Mouse (Mus musculus) embryonic facial prominence, embryonic 14.5 days (tissue): ENCODE measurements around the gene Mepce. TPM values are rescaled to one million over a fixed set of nuclear protein-coding genes. Genes with fewer than 3 reads are reported as not detected.
"Not testable (repeated sequence)": the region's sequence is repeated elsewhere in the genome, so short reads cannot be mapped to it uniquely, and the experiment has no call there.

ENCODE experiments used
- ATAC-seq: fragments of 200-750 bp; cut with Nextera tagmentation; 2 replicates; pipeline ENCODE4 v1.8.0; 2017; ENCODE audit warnings: low read depth, moderate number of reproducible peaks, moderate TSS enrichment
- DNase-seq: peaks from one replicate; pipeline ENCODE4 v3.0.0-alpha.2; 2015; ENCODE audit warnings: low spot score
- H3K27ac ChIP-seq: fragments of 300-500 bp; sonication (generic); replicated peaks from 2 replicates; pipeline ENCODE4 v1.5.1; 2014; ENCODE audit warnings: low read depth, mild to moderate bottlenecking, low read length, moderate library complexity
- H3K27me3 ChIP-seq: fragments of 300-500 bp; sonication (generic); replicated peaks from 2 replicates; pipeline ENCODE4 v1.6.1; 2014; ENCODE audit warnings: low read length; ENCODE audit not compliant: control insufficient read depth, insufficient read depth
- H3K36me3 ChIP-seq: fragments of 300-500 bp; sonication (generic); 2 replicates; pipeline ENCODE4 v1.6.1; 2014; ENCODE audit warnings: low read length, mixed read lengths; ENCODE audit not compliant: control insufficient read depth, insufficient read depth
- H3K4me1 ChIP-seq: fragments of 300-500 bp; sonication (generic); 2 replicates; pipeline ENCODE4 v1.6.1; 2014; ENCODE audit warnings: antibody characterized with exemption, low read length; ENCODE audit not compliant: control insufficient read depth, insufficient read depth
- H3K4me2 ChIP-seq: fragments of 300-500 bp; sonication (generic); 2 replicates; pipeline ENCODE4 v1.6.1; 2014; ENCODE audit warnings: low read depth, mild to moderate bottlenecking, low read length, moderate library complexity, mixed read lengths
- H3K4me3 ChIP-seq: fragments of 300-500 bp; sonication (generic); 2 replicates; pipeline ENCODE4 v1.5.1; 2014; ENCODE audit warnings: low read depth, mild to moderate bottlenecking, low read length
- H3K9ac ChIP-seq: fragments of 300-500 bp; sonication (generic); 2 replicates; pipeline ENCODE4 v1.6.1; 2014; ENCODE audit warnings: low read depth, mild to moderate bottlenecking, low read length, moderate library complexity, mixed read lengths
- H3K9me3 ChIP-seq: fragments of 300-500 bp; sonication (generic); 2 replicates; pipeline ENCODE4 v1.6.1; 2016; ENCODE audit warnings: low read length; ENCODE audit not compliant: control insufficient read depth
- WGBS: fragments of 180-500 bp; shearing (Covaris S2); extraction: QIAGEN DNeasy Blood & Tissue Kit; methylation state at CpG from one replicate; pipeline ENCODE4 v1.1.7; 2014; 5-methylcytosine and 5-hydroxymethylcytosine counted together
- polyA plus RNA-seq: library from polyadenylated mRNA; unstranded; fragments of >200 nt; fragmentation: Nextera tagmentation; extraction: Ambion mirVana; gene quantifications from 2 replicates; pipeline ENCODE4 v1.2.1, GENCODE M21; 2014

The Mepce gene
- polyA plus RNA-seq, 1 experiment from 2014 or later = 12.2 TPM

DNA sequence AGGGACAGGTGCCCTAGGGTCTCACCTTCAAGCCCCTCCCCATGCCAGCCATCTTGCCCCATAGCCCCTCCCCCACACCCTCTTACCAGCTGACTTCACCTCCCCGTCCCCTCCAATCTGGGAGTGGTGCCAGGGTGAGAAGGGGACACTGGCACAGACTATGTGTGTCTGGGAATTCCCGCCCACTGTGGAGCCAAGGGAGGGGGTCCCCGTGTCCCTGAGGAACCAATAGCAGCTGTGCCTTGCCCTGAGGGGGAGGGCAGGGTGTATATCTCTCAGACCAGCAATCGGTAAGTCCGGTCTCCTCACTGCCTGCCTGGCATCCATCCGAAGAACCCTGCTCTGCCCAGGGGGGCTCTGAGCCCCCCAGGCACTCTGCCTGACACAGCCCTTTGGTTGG, 29.6 kb downstream of the Mepce start:
- Histone ChIP-seq H3K4me2 (no peak overlapping the region), H3K27ac (no peak overlapping the region), H3K4me3 (no peak overlapping the region), H3K9ac (no peak overlapping the region), H3K27me3 (no peaks in the 10 kb centered on the region), H3K9me3 (no peaks in the 10 kb centered on the region), H3K4me1 (no peaks in the 10 kb centered on the region; the same call in 1 of the 2 replicates), H3K36me3 (peaks cover 55% of the 10 kb centered on the region)
- ATAC-seq (no peak), DNase-seq (no peak)
- WGBS = 73% methylated on average over 6 of the region's 6 CpGs

DNA sequence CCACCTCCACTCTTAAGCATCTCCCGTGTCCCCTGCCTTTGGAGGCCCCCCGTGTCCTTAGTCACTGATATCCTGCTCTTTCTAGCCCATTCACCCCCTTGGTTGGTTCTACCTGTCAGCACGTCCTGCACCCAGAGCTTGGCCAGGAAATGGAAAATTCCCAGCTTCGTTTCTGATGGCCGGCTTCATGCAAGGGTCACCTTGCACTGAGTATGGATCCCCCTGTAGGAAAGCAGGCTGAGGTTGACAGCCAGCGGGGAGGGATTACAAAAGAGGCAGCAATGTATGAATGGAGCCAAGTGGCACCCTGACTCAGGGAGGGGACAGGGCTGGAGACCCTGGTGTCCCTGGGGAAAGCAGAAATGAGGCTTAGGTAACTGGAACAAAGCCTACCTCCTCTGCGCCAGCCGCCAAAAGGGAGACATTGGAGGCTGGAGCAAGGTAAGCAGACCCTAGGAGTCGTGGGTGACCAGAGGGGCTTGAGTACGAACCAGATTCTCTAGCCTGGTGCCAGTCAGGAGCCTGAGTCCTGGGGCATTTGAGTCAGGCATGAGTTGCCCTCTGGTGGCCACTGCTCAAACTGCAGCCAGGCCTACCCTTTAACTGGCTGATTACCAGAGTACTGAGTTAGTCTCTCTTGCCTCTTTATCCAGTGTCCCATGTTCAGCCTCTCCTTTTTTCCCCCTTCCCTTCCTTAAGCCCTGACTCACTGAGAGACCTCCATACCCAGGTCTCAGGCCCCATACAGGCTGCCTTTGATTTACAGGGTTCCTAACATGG, 30.4 kb downstream of the Mepce start:
- WGBS = 46% methylated on average over 10 of the region's 10 CpGs
- Histone ChIP-seq H3K9ac (no peak overlapping the region), H3K4me3 (no peak overlapping the region), H3K9me3 (no peaks in the 10 kb centered on the region), H3K4me1 (no peaks in the 10 kb centered on the region; the same call in 1 of the 2 replicates), H3K4me2 (no peak overlapping the region), H3K36me3 (peaks cover 61% of the 10 kb centered on the region), H3K27ac (no peak overlapping the region), H3K27me3 (no peaks in the 10 kb centered on the region)
- ATAC-seq (peak; percentile 34; the same call in 1 of the 2 replicates), DNase-seq (peak; percentile 86)

DNA sequence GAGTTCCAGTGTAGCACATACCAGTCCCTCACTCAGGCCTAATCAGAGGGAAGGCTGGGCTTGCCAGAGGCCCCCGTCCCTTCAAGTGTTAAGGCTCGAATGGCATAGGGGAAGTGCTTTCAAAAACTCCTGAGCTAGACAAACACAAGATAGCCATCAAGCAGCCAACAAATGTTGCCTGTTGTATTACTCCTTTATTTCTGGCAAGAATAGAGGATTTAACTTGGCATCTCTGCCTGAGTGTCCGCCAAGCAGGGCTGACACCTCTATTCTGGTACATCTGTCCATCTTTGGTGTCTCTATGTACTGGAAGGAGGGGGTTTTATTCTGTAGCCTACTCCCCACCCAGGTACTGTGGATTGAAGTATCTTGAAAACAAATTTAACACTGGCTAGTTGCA, 31.3 kb downstream of the Mepce start:
- no peak overlapping the region for H3K9ac ChIP-seq
- no peaks in the 10 kb centered on the region; the same call in 1 of the 2 replicates for H3K4me1 ChIP-seq
- no peaks in the 10 kb centered on the region for H3K9me3 ChIP-seq
- no peak overlapping the region for H3K4me2 ChIP-seq
- no peak for ATAC-seq
- no peak overlapping the region for H3K4me3 ChIP-seq
- DNase-seq = no peak
- no peaks in the 10 kb centered on the region for H3K27me3 ChIP-seq
- H3K27ac ChIP-seq = no peak overlapping the region
- 80% methylated on average over 3 of the region's 3 CpGs for WGBS
- H3K36me3 ChIP-seq = peaks cover 71% of the 10 kb centered on the region

DNA sequence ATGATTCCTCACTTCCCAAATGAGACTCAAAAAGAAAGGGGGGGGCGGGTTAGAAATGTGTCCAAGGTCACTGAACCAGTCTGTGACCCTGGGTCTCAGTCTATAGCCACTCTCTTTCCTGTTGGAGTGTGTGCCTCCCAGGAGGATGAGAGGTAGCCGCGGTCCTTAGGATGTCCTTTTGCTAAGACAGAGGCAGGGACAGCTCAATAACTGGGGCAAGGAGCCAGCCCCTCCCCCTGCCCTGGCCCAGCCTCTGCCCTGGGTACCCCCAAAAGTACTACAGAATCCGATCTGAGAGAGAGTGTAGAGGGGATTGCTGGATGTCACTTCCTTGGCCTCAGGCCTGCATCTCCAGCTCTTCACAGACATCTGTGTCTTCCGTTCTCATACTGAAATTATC, 32.0 kb downstream of the Mepce start:
- Histone ChIP-seq H3K9ac (no peak overlapping the region), H3K4me2 (no peak overlapping the region), H3K9me3 (no peaks in the 10 kb centered on the region), H3K4me1 (no peaks in the 10 kb centered on the region; the same call in 1 of the 2 replicates), H3K27me3 (no peaks in the 10 kb centered on the region), H3K27ac (no peak overlapping the region), H3K36me3 (peaks cover 76% of the 10 kb centered on the region), H3K4me3 (no peak overlapping the region)
- WGBS = 86% methylated on average over 5 of the region's 5 CpGs
- no peak for DNase-seq
- ATAC-seq = no peak

DNA sequence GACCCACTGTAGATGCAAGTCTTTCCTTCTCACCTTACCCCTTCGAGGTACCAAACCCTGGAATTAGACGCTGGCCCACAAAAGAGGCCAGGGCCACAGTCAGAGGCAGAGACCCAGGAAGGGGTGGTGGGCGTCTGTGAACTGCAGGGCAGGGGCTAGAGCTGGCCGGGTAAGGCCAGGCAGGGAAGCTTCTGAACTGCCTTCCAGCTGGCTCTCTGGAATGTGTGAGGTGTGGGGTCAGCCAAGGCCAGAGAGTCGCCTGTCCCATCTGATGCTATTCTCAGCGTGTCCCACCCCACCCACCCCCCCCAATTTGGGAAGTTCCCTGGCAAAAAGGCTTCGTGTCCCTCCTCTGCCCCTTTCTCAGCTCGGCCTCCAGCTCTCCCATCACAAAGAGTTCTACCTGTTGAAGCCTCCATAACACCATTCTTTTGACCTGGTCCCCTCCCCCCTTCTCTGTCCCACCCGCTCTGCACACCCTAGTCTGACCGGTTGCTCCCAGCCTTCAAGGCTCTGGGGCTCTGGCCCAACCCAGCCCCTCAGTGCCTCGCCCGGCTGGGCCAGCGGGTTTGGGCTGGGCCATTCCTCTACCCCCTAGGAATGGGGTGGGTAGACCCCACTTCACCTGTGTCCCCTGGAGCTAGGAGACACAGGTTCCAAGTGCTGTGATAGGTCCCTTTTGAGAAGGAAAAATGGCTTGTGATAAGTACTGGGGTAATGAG, 34.2 kb downstream of the Mepce start:
- Histone ChIP-seq H3K27me3 (no peaks in the 10 kb centered on the region), H3K4me2 (no peak overlapping the region), H3K9me3 (no peaks in the 10 kb centered on the region), H3K4me1 (peaks cover 12% of the 10 kb centered on the region), H3K4me3 (no peak overlapping the region), H3K9ac (no peak overlapping the region), H3K36me3 (peaks cover 72% of the 10 kb centered on the region), H3K27ac (no peak overlapping the region)
- ATAC-seq (no peak), DNase-seq (no peak)
- WGBS = 71% methylated on average over 13 of the region's 13 CpGs

DNA sequence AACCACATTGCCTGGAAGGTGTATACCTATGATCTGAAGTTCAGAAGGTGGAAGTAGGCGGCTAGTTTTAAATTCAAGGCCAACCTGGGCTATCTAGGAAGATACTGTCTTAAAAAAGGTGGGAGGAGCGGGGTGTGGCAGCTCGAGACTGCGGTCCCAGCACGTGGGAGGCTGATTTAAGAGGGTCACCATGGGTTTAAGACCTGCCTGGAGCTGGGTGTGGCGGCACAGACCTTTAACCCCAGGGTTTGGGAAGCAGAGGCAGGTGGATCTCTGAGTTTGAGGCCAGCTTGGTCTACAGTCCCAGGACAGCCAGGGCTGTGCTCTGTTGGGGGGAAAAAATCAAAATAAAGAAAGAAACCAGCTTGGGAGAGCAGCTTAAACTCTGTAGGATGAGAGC, 35.5 kb downstream of the Mepce start:
- no peaks in the 10 kb centered on the region for H3K27me3 ChIP-seq
- no peak for DNase-seq
- H3K36me3 ChIP-seq = peaks cover 65% of the 10 kb centered on the region
- H3K4me2 ChIP-seq = no peak overlapping the region
- no peak overlapping the region for H3K4me3 ChIP-seq
- no peak overlapping the region for H3K9ac ChIP-seq
- no peaks in the 10 kb centered on the region for H3K9me3 ChIP-seq
- 94% methylated on average over 6 of the region's 6 CpGs for WGBS
- H3K27ac ChIP-seq = no peak overlapping the region
- peaks cover 20% of the 10 kb centered on the region for H3K4me1 ChIP-seq
- ATAC-seq = no peak

DNA sequence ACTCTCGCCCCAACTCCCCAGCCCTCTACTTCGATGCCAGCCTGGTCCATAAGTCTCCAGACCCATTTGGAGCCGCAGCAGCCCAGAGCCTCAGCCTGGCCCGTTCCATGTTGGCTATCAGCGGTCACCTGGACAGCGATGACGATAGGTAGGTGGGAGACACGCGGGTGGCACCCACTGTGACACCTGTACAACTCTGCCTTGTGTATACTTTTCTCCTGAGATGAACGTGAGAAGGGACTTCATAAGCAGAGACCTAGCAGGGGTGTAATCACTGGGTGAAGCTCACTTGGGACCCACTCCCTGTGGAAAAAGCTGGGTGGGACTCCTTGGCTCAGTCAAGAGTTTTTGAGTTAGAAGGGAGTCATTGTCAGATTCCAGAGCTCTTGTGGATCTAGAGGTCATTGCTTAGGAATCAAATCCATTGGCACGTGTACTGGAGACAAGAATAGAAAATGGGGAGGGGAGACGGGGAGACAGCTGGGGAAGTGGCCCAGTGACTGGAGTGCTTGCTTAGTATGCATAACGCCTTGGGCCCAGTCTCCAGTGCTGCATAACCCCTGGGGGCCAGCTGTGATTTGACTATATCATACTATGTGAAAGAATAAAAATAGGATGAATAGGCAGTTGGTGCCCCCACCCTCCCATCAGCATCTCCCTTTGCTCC, 36.1 kb downstream of the Mepce start:
- DNase-seq (no peak), ATAC-seq (no peak)
- no peaks in the 10 kb centered on the region for H3K9me3 ChIP-seq
- no peaks in the 10 kb centered on the region for H3K27me3 ChIP-seq
- peaks cover 20% of the 10 kb centered on the region for H3K4me1 ChIP-seq
- WGBS = 93% methylated on average over 13 of the region's 13 CpGs
- no peak overlapping the region for H3K27ac ChIP-seq
- peaks cover 60% of the 10 kb centered on the region for H3K36me3 ChIP-seq
- H3K9ac ChIP-seq = no peak overlapping the region
- no peak overlapping the region for H3K4me3 ChIP-seq
- no peak overlapping the region for H3K4me2 ChIP-seq

DNA sequence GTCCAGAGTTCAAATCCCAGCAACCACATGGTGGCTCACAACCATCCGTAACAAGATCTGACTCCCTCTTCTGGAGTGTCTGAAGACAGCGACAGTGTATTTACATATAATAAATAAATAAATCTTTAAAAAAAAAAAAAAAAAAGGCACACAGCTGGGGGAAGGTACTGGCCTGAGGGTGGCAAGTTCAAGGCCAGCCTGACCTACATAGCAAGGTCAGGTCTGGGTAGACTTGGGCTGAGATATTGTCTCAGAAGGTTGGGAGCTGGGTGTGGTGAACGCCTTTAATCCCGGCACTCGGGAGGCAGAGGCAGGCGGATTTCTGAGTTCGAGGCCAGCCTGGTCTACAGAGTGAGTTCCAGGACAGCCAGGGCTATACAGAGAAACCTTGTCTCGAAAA, 37.2 kb downstream of the Mepce start:
- peaks cover 49% of the 10 kb centered on the region for H3K36me3 ChIP-seq
- ATAC-seq = not testable (repeated sequence)
- WGBS = 90% methylated on average over 5 of the region's 8 CpGs

More for the DNA sequence above, 37.2 kb downstream of the Mepce start:
- H3K9ac ChIP-seq, H3K27ac ChIP-seq, H3K4me2 ChIP-seq, H3K4me3 ChIP-seq, DNase-seq, H3K9me3 ChIP-seq, H3K27me3 ChIP-seq: not testable (repeated sequence)
- peaks cover 23% of the 10 kb centered on the region for H3K4me1 ChIP-seq
